ENCODE assay signal across 8 mouse cellular contexts in the genomic region with DNA sequence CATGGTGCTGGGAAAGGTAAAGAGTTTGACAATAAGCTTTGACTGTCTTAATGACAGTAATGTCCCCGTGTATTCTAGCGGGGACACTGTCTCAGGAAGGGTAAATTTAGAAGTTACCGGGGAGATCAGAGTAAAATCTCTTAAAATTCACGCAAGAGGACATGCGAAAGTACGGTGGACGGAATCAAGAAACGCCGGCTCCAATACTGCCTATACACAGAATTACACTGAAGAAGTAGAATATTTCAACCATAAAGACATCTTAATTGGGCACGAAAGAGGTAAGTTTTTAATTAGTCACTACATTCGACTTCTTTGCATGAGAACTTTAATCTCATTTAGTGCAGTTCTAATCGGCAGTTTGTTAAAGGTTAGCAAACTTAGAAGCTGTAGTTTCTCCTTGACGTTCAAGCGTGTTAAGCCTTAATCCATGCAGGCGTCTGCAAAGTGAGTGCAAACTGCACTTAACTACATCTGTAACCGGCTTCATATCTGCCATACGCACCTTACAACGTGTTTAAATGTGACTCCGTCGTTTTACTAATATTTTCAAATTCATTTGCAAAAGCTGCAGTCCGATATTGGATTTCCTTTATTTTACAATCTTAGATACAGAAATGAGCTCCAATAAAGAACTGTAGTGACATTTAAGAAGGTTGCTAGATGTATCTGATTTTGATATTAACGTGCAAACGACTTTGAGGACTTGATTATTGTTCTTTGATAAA. TPM values are rescaled to one million over a fixed set of nuclear protein-coding genes. Genes with fewer than 3 reads are reported as not detected.
A peak's percentile ranks its signal among the peaks of the same experiment; 100 is the strongest.
DNase-seq lines count a peak whose midpoint lies in the region; ATAC-seq and TF ChIP-seq lines count a peak whose summit lies in the region.

No protein-coding gene starts in this region.

- H3K4me1 ChIP-seq in thymus, adult 2 months (replicated peaks; ENCODE audit: control insufficient read depth, insufficient read depth, low read length): peaks cover 3% of the 10 kb centered on the region; the same call in 1 of the 2 replicates
- H3K4me1 ChIP-seq in heart, embryonic 13.5 days: peaks cover 14% of the 10 kb centered on the region
- H3K4me1 ChIP-seq in limb, embryonic 13.5 days: peaks cover 3% of the 10 kb centered on the region
- H3K4me1 ChIP-seq in neural tube, embryonic 14.5 days (ENCODE audit: control insufficient read depth, insufficient read depth, low read length): no peaks in the 10 kb centered on the region; the same call in 1 of the 2 replicates

- no peak for TF ChIP-seq CTCF in thymus, adult 2 months (IDR thresholded peaks at IDR 0.05; ENCODE audit: borderline replicate concordance, control insufficient read depth, extremely low read depth, insufficient read depth, low read length, poor library complexity)

- peak overlapping the region; percentile 72 for H3K4me2 ChIP-seq in heart, embryonic 13.5 days
- peak overlapping the region; percentile 65 for H3K4me2 ChIP-seq in limb, embryonic 13.5 days (replicated peaks)
- peak overlapping the region; percentile 51 for H3K4me2 ChIP-seq in neural tube, embryonic 14.5 days (ENCODE audit: low read depth, low read length)

- H3K27ac ChIP-seq in thymus, adult 2 months (ENCODE audit: control insufficient read depth, insufficient read depth, low read length): no peak overlapping the region; the same call in 1 of the 2 replicates
- H3K27ac ChIP-seq in heart, embryonic 13.5 days (replicated peaks): peak overlapping the region; percentile 100
- peak overlapping the region; percentile 100 for H3K27ac ChIP-seq in limb, embryonic 13.5 days
- H3K27ac ChIP-seq in neural tube, embryonic 14.5 days (ENCODE audit: low read depth, low read length): peak overlapping the region; percentile 100

- no peak for TF ChIP-seq POLR2A in thymus, adult 2 months (IDR thresholded peaks at IDR 0.05; ENCODE audit: control insufficient read depth, extremely low read depth, insufficient read depth, low read length, poor library complexity)

- no peak for ATAC-seq in CD4-positive, CD25-positive, alpha-beta regulatory T cell, adult 4 months
- no peak for ATAC-seq in heart, embryonic 13.5 days (ENCODE audit: extremely low read depth, insufficient number of reproducible peaks, low FRiP score, low TSS enrichment)
- ATAC-seq in limb, embryonic 13.5 days (ENCODE audit: low FRiP score, low read depth): no peak
- ATAC-seq in neural tube, embryonic 14.5 days (ENCODE audit: low read depth): no peak
- ATAC-seq in frontal cortex, adult (ENCODE audit: low TSS enrichment): no peak

- DNase-seq in CD4-positive, CD25-positive, alpha-beta regulatory T cell, adult 2 months (ENCODE audit: low read depth, low spot score): peak; percentile 57
- peak; percentile 13 for DNase-seq in thymus, adult 2 months
- no peak for DNase-seq in thymus, postnatal 36 days

- WGBS in thymus, adult 2 months: under 1% methylated on average over 23 of the region's 23 CpGs
- under 1% methylated on average over 23 of the region's 23 CpGs for WGBS in heart, embryonic 13.5 days
- WGBS in limb, embryonic 13.5 days: under 1% methylated on average over 23 of the region's 23 CpGs
- under 1% methylated on average over 23 of the region's 23 CpGs for WGBS in neural tube, embryonic 14.5 days

- no peaks in the 10 kb centered on the region for H3K27me3 ChIP-seq in thymus, adult 2 months (ENCODE audit: control insufficient read depth, insufficient read depth, low read length)
- no peaks in the 10 kb centered on the region for H3K27me3 ChIP-seq in heart, embryonic 13.5 days (replicated peaks)
- no peaks in the 10 kb centered on the region for H3K27me3 ChIP-seq in limb, embryonic 13.5 days
- no peaks in the 10 kb centered on the region for H3K27me3 ChIP-seq in neural tube, embryonic 14.5 days (ENCODE audit: control insufficient read depth, insufficient read depth, low read length)

- H3K4me3 ChIP-seq in thymus, adult 2 months (ENCODE audit: control insufficient read depth, insufficient read depth, low read length): no peak overlapping the region
- peak overlapping the region; percentile 91 for H3K4me3 ChIP-seq in heart, embryonic 13.5 days
- peak overlapping the region; percentile 88 for H3K4me3 ChIP-seq in limb, embryonic 13.5 days
- H3K4me3 ChIP-seq in neural tube, embryonic 14.5 days (ENCODE audit: low read depth, low read length): peak overlapping the region; percentile 93

- no peaks in the 10 kb centered on the region for H3K9me3 ChIP-seq in heart, embryonic 13.5 days
- H3K9me3 ChIP-seq in limb, embryonic 13.5 days: no peaks in the 10 kb centered on the region
- no peaks in the 10 kb centered on the region for H3K9me3 ChIP-seq in neural tube, embryonic 14.5 days (ENCODE audit: control insufficient read depth, low read length)

- peak overlapping the region; percentile 100 for H3K9ac ChIP-seq in heart, embryonic 13.5 days
- H3K9ac ChIP-seq in limb, embryonic 13.5 days: peak overlapping the region; percentile 99
- H3K9ac ChIP-seq in neural tube, embryonic 14.5 days (replicated peaks; ENCODE audit: low read depth, low read length): peak overlapping the region; percentile 100

- H3K36me3 ChIP-seq in thymus, adult 2 months (ENCODE audit: control insufficient read depth, insufficient read depth, low read length): 0 out of 2 replicates have a peak, but pooled peaks cover 1% of the 10 kb centered on the region
- peaks cover 10% of the 10 kb centered on the region for H3K36me3 ChIP-seq in heart, embryonic 13.5 days
- H3K36me3 ChIP-seq in limb, embryonic 13.5 days: peaks cover 9% of the 10 kb centered on the region
- peaks cover 9% of the 10 kb centered on the region; the same call in 1 of the 2 replicates for H3K36me3 ChIP-seq in neural tube, embryonic 14.5 days (ENCODE audit: control insufficient read depth, insufficient read depth, low read length)

RNA-seq across cellular contexts. Expression of a gene that starts 0.6 kb away (rescaled TPM):
- 10 to 100 TPM in 1 of 2 experiments, 1 to 10 TPM in 1; 6.8 to 14.6 TPM for polyA plus RNA-seq in CD4-positive, CD25-positive, alpha-beta regulatory T cell, adult 4 months (2017; shearing (Covaris generic))
- 17.7 and 18.9 TPM in 2 replicates for polyA plus RNA-seq in thymus, adult 2 months (2012; rRNA removed)
- polyA plus RNA-seq in heart, embryonic 13.5 days (2015; fragmentation: Nextera tagmentation; extraction: Ambion mirVana): 42.8 and 45.0 TPM in 2 replicates
- 75.6 and 77.1 TPM in 2 replicates for polyA plus RNA-seq in limb, embryonic 13.5 days (2015; fragmentation: Nextera tagmentation; extraction: Ambion mirVana)
- 38.3 and 57.4 TPM in 2 replicates for polyA plus RNA-seq in neural tube, embryonic 14.5 days (2014; fragmentation: Nextera tagmentation; extraction: Ambion mirVana)

Comparison
In these comparisons a context has a peak if more than half of its experiments do, and no peak if none do; other contexts are left out.
1. DNase-seq: peak in CD4-positive, CD25-positive, alpha-beta regulatory T cell, adult 2 months (single experiment) and thymus, adult 2 months (single experiment); none in thymus, postnatal 36 days (0 of 2).
2. Peak in every context shown above with its lines, with median percentiles within 50 percentile points of each other: H3K4me2 ChIP-seq and H3K9ac ChIP-seq.